Mouse (Mus musculus) MEL (cell line): ENCODE measurements around the gene Exoc5.

Experiments
- EP300 ChIP-seq, 2 experiments: IDR thresholded peaks; 2 replicates each; pipeline ENCODE4 v1.6.1; 2011; ENCODE audit warnings: improper control_type of control experiment in 2 of 2, low read length in 2 of 2, low read depth in 1 of 2, mild to moderate bottlenecking in 1 of 2
- ETS1 ChIP-seq: IDR thresholded peaks from 2 replicates; pipeline ENCODE4 v1.6.1; 2012; ENCODE audit warnings: low read depth, mild to moderate bottlenecking, inconsistent platforms, low read length, improper control_type of control experiment, moderate library complexity
- MAFK ChIP-seq: IDR thresholded peaks from 2 replicates; pipeline ENCODE4 v1.6.1; 2011; ENCODE audit warnings: low read depth, mild to moderate bottlenecking, low read length, improper control_type of control experiment, borderline replicate concordance
- POLR2A ChIP-seq, 2 experiments: IDR thresholded peaks; 2 replicates each; pipeline ENCODE4 v1.6.1; 2011 to 2012; ENCODE audit warnings: low read length in 2 of 2, mild to moderate bottlenecking in 2 of 2, control low read depth in 1 of 2, improper control_type of control experiment in 1 of 2, low read depth in 1 of 2, moderate library complexity in 1 of 2; ENCODE audit not compliant: control insufficient read depth in 1 of 2, insufficient read depth in 1 of 2, poor library complexity in 1 of 2
- RAD21 ChIP-seq: IDR thresholded peaks from 2 replicates; pipeline ENCODE4 v1.6.1; 2011; ENCODE audit warnings: mild to moderate bottlenecking, low read depth, low read length, improper control_type of control experiment

GRCm38 (mm10) chr14:49089461-49090058 lies 23.1 kb upstream of the Exoc5 start:
- TF ChIP-seq ETS1 (no peak), POLR2A (IDR thresholded peaks at IDR 0.05; ENCODE audit: control insufficient read depth in 1 of 2, insufficient read depth in 1 of 2, low read depth in 1 of 2, low read length in 2 of 2, poor library complexity in 1 of 2) (no peak), MAFK (no peak), EP300 (IDR thresholded peaks at IDR 0.05; ENCODE audit: low read depth in 1 of 2, low read length in 2 of 2) (no peak), RAD21 (no peak)
